Mouse (Mus musculus) spleen, postnatal 36 days (tissue): ENCODE measurements at regions not wholly inside any gene's neighbourhood (a gene's known extent, or its start where the extent isn't known, plus 50 kb on each side); places are given as distances from the start of the nearest gene placed in this dataset.
"Not testable (repeated sequence)": the region's sequence is repeated elsewhere in the genome, so short reads cannot be mapped to it uniquely, and the experiment has no call there.

Experiments
- DNase-seq, 2 experiments: peaks; one replicate each; pipeline ENCODE4 v3.0.0; 2022; ENCODE audit warnings: low spot score in 2 of 2, mixed read lengths in 1 of 2

DNA sequence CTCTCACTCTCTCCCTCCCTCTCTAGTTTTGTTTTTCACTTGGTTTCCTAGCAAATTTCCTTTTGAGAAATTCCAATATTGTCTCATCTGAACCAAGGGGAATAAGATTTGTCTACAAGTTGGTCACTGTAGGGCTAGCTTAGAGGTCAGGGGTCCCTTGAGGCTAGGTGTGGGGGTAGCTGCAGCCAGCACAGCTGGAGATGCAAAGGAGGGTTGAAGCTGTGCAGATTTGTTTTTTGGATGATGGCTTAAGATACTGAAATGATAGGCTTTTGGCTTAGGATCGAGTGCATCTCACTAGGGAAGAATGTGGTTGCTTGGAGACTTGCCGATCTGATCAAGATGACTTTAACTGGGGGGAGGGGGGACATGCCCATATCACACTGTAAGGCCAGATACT lies 88.3 kb upstream of the Tmem28 start:
- no peak for DNase-seq

DNA sequence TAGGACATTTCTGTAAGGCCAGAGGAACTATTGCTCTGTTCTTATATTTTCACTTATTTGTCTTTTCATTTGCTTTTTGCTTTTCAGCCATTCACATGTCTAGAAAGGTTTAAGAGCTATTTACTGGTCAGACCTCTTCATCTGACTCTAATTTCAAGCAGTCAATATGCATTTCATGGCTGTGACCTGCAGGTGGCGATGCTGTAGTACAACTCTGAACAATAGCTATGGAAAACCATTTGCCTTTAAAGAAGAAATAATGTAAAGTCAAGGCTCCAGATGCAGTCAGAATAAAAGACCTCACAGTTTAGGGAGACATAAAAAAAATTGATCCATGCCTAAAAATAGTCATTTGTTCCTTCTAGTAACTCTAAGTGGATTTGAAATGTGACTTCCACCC lies 95.7 kb upstream of the Tmem28 start:
- DNase-seq = no peak

DNA sequence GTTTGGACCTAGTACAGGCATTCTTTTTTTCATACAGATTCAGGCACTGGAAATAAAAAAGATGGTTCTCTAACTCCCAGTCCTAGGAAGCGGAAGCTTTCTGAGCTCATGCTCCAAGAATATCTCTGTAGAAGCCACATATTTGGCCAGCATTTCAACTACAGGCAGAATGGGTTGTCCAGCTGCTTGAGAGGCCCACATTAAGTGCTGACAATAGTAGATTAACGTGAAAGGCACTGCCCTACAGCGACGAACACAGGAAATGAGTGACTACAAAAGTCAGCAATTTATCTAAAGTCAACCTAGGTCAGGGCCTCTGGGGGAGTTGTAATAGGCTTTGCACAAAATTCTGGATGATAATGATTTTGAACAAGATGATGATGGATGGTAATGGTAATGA lies 125.5 kb upstream of the Tmem28 start:
- peak in 1 of 2 experiments; percentile 2 for DNase-seq

DNA sequence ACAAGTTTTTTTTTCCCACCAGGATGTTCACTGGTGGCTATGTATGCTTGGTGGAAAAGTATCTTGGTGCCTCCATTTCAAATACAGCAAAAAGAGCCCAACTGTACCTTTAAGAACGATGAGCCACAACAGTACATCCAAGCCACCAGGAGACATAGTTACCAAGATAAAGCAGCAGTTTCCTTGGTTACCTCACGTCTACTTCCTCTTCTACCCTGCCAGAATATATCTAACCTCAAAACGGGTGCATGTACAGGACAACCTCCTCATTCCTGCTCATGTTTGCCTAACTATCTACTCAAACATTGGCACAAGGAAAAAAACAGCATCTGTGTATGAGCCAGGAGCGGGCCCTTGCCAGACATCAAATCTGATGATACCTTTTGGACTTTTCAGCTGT lies 129.8 kb upstream of the Tmem28 start:
- DNase-seq = no peak

DNA sequence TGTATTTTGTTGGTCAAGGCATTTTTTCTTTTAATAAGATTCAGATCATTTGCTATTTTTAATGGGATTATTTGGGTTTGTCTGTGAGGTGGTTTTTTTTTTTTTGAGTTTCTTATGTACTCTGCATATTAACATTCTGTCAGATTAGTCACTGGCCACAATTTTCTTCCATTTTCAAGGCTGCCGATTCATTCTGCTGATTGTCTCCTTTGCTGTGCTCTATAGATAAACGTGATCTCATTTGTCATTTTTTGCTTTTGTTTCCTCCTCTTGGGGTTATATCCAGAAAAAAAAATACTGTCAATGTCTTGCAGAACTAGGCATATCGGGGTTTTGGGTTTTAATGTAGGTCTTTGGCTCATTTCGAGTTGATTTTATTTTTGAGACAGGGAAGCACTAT lies 131.1 kb upstream of the Tmem28 start:
- DNase-seq = no peak

DNA sequence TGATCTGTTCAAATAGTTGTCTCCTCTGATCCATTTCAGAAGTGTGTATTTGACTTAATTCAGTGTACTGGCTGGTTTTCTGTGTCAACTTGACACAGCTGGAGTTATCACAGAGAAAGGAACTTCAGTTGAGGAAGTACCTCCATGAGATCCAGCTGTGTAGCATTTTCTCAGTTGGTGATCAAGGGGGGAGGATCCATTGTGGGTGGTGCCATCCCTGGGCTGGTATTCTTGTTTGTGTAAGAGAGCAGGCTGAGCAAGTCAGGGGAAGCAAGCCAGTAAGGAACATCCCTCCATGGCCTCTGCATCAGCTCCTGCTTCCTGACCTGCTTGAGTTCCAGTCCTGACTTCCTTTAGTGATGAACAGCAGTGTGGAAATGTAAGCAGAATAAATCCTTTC lies 138.3 kb upstream of the Tmem28 start:
- not testable (repeated sequence) for DNase-seq

DNA sequence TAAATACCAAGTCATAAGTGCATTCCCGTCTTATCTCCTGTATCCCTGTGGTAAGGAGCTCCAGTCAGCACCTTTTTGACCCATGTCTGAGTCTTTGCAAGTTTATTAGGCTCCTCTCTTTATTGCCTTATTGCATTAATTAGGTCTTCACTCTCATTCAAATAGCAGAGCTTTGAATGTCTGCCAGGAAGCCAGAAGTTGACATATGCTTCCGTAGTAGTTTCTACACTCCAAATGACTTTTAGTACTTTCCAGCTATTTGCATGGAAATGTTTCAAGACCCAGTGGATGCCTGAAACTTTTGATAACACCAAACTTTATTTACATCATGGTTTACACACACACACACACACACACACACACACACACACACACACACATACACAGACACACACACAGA lies 153.2 kb upstream of the Tmem28 start:
- no peak for DNase-seq

DNA sequence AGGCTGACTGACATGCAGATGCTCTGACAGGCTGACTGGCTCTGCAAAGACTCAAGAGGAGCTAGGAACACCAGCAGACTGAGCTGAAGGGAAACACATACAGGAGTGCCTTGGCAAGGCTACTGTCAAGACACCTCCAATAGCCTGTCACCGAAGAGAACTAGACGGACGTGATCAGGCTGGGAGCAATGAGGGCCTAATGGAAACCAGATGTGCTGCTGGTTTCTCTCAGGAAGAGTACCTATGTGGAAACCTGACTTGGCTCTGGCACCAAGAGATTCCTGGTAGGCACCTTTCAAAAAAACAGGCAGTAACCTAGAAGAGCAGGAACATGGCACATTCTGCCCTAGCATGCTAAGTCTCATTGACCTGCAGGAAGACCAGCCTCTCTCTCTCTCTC lies 158.3 kb upstream of the Tmem28 start:
- no peak for DNase-seq

DNA sequence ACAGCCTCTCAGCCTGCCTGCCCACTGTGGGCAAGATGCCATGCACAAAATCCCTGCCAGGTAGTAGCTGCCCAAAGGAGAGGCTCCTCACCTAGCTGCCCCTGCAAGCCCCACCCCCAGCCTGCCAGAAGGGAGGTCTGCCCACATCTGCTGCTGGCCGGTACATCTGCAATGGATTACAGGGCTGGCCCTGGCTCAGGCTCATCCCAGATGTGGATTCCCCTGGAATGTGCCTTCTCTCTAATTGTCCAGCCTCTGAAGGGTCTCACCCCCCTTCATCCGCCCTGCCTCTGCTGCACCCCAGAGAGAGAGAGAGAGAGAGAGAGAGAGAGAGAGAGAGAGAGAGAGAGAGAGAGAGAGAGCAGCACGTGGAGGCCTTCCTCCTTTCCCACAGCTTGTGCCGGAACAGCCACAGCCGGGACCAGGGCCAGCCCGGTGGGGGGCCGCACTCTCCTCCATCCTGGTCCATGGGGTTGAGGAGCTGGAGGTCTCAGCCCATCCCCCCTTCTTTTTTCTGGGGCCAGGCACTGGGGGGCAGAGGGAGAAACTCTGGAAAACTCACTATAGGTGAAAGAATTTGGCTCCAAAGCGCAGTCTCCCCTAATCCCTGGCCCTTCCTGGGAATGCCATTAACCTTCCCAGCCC lies 161.2 kb upstream of the Tmem28 start:
- DNase-seq = no peak

DNA sequence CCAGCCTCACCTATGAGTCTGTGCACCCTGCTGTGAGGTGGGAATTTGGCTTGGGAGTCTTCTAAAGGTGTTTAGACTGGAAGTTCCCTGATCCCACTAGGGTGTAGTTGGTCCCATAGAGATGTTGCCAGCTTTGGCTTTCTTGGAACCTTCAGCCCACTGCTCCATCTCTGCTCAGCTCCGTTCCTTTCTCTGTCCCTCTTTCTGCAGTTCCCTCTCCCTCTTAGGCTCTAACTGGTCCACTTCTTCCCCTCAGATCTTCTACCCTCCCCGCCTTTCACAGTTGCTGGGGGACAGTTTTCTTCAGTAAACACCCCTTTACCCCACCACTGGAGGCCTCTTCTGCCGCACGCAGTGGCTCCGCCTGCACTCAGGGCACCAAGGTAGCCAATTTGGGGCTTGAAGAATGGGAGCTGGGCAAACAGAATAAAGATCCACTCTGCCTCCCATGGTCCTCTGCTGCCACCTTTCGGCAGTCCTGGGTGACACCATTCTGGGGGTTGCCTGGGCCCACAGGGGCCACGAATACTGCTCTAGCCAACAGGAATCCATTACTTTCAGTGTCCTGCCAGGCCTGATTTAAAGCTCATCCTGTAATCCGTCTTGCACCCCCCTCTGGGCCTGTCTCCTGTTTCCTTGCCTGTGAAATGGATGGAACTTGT lies 162.9 kb upstream of the Tmem28 start:
- peak; percentile 10 to 22 for DNase-seq

DNA sequence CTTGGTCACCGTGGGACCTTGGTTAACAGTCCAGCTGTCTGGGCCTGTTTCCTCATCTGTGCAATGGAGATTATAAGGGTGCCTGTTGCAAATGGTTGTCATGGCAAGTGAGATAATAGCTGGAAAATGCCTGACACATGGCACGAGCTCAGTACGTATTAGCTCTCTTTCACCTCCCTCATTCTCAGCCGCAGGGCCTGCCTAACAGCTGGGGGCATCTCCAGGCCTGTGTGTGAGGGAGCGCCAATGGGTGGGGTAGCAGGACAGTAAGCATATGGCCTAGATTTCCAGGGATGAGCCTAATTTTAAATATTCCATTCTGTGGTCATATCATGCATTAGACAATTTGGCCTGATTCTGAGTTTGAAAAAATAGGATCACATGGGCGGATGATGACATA lies 163.8 kb upstream of the Tmem28 start:
- DNase-seq = no peak

DNA sequence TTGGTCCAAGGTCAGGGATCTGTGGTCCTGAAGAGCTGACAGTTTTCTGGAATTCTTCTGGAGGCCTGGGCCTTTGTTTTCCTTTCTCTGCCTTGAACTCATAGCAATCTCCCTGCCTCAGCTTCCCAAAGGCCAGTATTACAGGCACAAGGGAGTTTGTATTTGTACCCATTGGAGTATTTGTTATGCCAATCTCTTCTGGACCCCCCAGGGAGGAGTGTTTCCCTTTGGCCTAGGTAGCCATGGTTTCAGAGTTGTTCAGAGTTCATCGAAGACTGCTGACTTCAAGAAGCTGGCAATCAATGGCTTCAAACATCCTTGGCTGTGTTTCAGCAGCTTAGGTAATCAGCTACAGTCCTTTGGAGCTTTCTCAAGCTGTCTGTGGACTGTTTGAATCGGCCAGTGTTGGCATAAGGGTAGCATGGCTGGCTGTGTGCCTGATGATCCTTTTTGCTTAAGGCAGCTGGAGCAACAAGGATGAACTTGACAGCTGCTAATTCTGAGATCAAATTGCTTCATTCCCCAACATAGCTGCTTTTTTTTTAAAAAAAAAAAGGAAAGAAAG lies 161.2 kb upstream of the Pja1 start:
- DNase-seq = no peak

DNA sequence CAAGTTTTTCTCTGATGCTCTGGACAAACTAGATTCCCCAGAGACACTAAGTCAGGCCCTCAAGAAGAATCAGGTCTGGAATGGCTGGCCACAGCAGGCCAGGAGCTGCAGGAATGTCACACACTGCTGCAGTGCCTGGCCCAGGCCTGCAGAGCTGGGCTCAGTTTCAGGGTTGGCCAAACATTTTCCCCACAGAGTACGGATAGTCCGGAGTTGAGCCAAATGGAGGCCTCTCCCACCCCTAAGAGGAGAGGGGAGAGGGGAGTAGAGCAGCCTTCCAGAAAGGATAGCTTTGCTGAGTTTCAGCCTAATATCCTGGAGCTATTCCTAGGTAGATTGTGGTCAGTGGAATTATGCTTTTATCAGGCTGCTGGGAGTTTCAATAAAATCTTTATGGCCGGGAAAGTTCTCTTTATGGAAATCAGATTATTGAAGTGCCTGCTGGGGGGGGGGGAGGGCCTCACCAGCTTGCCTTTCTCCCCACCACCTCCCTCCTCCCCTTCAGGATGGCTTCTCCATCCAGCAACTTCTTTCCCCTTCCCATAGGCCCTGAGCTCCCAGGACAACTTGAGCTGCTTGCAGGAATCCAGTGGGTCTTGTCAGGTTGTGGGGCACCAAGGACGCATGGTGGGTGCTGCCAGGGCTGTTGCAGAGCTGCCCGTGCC lies 153.6 kb upstream of the Pja1 start:
- no peak for DNase-seq

DNA sequence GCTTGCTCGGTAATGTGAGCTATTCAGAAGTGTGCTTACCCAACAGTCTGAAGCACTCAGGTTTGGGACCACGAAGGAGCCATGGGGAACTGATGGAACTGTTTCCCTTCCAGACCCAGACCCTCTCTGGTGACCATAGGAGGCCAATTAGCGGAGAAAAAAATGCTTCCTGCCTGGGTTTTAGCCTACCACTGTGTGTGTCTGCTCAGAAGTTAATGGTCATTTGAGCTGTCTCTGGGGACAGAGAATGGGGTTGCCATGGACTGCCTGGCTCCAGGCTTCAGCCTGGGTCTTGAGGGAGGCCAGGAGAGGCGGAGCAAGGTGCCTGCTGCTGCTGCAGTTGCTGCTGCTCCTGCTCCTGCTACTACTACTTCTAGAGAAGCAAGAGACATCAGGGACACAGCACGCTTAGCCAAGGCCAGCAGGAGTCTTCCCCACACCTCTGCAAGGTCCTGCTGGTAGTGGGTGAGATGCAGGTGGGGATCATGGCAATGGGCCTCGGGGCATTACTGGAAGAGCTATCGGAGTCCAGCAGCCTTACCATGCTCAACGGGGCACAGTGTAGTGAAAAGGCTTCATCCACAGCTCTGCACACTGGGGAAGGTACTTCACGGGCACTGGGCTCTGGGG lies 141.2 kb upstream of the Pja1 start:
- no peak for DNase-seq

DNA sequence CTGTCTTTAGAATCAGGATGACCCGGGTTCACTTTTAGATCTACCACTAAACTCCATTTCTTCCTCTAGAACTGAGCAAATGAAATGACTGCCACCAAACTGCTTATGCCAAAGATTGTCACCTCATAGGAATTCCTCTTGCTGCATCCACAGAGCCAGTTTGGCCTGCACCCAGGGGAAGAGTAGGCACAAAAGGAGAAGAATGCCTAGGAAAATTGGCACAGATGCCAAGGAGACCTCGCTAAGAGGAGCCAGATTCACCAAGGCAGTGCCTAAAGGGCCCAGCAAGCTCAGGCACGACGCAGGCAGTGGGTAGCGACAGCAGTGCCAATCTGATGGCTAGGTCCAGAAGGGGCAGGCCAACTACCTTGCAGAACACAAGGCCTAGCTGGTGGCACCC lies 139.0 kb upstream of the Pja1 start:
- DNase-seq = no peak

DNA sequence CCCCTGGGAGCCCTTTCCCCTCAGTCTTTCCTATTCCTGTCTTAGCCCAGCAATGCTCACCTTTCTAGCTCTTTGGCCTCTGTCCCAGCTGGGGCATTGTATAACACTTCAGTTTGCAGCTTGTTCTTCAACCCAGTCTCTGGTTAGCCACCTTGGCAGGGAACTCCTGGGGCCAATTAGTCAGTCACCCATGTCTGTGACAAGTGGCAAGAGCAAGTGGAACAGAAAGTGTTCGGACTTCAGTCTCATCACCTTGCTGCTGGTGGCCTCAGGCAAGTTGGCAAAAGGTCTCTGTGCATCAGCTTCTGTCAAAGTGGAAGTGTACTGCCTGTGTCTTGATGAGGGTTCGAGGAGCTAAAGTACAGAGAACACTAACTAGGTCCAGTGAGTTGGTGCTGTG lies 138.5 kb upstream of the Pja1 start:
- DNase-seq = no peak

DNA sequence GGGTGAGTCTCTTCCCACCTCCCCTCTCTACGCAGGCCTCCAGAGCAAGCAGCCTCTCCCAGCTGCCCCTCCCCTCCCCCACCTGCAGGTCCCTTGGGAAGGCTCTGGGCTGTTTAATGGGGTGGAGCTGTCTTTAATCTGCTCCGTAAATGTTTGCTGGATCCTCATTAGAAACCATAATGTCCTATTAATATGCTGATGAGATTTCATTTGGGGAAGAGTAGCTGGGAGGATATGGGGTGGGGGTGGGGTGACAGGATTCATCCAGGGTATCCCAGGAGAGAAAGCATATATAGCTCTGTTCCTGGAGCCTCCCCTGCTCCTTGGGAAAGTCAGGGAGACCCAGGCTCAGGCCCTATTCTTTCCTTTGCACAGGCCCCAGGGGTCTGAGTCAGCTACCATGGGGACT lies 137.2 kb upstream of the Pja1 start:
- no peak for DNase-seq

DNA sequence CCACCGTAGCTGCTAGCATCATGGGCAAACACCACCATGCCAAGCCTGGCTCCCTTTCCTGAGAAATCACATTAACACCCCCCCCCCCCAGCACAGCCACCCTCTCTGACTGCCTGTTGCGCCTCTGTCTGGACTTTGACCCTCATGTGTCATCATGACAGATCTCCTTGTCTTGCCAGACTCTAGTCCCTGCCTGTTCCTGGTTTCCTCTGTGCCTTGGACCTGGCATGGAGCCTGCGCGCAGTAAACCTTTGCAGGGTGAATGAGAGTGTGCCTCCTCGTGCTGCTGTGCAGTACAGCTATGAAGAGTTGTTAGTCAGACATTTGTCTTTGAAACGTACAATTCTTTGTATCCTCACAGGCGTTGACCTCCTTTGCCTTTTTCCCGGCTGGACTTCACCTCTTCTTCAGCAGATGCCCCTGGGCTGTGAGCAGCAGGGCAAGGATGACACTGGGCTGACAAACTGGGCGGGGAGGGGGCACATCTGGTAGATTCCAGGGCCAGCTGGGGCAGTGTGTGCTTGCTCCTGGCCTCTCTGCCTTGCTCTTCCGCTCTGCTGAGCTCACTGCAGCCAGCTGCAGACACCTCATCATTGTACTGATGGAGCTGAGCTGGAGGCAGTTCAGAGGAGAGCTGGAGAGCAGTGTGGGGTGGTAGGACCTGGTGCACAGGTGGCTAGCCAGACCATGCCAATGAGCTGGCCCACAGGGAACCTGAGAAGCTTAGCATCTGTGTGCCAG lies 134.2 kb upstream of the Pja1 start:
- DNase-seq = no peak

DNA sequence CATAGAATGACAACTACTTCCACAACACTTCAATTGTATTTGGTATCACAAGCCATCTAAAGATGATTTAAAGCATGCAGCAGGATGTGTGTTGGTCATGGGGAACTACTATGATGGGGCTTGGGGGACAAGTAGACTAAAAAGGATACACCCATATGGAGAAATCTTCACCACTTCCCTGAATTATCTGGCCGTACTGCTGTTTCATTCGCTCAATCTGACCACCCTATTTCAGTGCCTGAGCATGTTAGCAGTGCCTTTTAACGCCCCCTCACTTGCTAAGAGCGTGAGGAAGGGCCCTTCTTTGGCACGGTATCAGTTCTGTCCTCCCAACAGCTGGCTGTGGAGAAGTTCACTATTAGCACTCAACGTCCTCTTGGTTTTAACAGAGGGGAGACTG lies 132.6 kb upstream of the Pja1 start:
- no peak for DNase-seq

DNA sequence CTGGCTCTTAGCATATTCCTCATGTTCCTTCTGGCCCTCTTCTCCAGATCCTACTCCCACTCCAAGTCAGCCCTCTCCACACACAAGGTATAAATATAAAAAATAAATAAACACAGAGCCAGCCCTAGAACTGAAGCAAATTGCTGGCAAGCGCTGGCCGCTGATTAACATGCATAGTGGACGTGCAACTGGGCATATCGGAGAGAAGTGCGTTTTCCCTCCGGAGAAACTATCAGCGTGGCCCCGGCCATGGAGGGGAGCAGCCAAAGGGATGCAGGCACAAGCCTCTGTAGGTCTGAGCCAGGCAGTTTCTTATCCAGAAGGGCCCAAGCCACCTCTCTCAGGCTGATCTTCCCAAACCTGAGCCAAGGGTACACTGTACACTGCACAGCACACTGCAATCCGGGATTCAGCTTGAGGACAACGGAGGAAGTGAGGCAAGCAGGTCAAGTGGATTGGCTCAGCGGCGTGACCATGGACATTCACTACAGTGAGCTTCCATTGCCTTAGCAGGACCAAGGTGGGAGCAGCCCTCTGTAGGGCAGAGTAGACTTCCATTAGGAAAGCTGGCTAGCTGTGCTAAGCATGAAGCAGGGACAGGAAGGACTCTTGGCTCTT lies 131.3 kb upstream of the Pja1 start:
- no peak for DNase-seq

DNA sequence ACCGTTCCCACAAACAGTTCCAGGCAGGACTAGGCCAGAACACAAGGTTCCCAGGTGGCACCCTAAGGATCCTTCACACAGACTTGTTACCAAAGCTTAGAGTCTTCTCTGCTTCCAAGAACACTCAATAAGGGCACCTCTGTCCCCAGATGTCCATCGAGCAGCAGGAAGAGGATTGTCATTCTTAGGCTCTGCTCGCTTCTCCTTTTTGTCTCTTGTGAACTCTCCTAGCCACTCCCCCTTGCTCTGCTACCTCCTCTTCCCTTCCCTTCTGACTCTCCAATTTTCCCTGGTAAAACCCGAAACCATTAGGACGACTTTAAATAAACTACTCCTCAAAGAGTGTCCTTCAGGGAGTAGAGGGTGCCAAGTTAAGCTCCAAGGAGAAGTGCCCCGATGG lies 124.4 kb upstream of the Pja1 start:
- no peak for DNase-seq
